Mouse (Mus musculus): ENCODE results near the gene Wnk4. TPM values are rescaled to one million over a fixed set of nuclear protein-coding genes. Genes with fewer than 3 reads are reported as not detected.
A peak's percentile ranks its signal among the peaks of the same experiment; 100 is the strongest.

The Wnk4 gene
- polyA plus RNA-seq, 1 experiment from 2014 or later = 2.4 TPM

GRCm38 (mm10) chr11:101282896-101283295 lies 22.5 kb downstream of the Wnk4 start:
- Histone ChIP-seq H3K36me3 (replicated peaks; ENCODE audit: control insufficient read depth, insufficient read depth, low read depth, low read length) (no peaks in the 10 kb centered on the region), H3K4me2 (ENCODE audit: low read depth, low read length) (no peak overlapping the region), H3K4me1 (ENCODE audit: control insufficient read depth, insufficient read depth, low read length) (no peaks in the 10 kb centered on the region), H3K27me3 (ENCODE audit: control insufficient read depth, insufficient read depth, low read length) (no peaks in the 10 kb centered on the region), H3K4me3 (ENCODE audit: low read depth, low read length) (no peak overlapping the region), H3K9ac (replicated peaks; ENCODE audit: low read length) (no peak overlapping the region), H3K9me3 (replicated peaks; ENCODE audit: control insufficient read depth, low read length) (no peaks in the 10 kb centered on the region), H3K27ac (replicated peaks; ENCODE audit: low read depth, low read length) (no peak overlapping the region)
- ATAC-seq (replicated peaks; ENCODE audit: insufficient number of reproducible peaks, low FRiP score, low TSS enrichment, low read depth) = no peak
- 37% methylated on average over 5 of the region's 5 CpGs for WGBS
- no peak for DNase-seq (ENCODE audit: low spot score)

DNA sequence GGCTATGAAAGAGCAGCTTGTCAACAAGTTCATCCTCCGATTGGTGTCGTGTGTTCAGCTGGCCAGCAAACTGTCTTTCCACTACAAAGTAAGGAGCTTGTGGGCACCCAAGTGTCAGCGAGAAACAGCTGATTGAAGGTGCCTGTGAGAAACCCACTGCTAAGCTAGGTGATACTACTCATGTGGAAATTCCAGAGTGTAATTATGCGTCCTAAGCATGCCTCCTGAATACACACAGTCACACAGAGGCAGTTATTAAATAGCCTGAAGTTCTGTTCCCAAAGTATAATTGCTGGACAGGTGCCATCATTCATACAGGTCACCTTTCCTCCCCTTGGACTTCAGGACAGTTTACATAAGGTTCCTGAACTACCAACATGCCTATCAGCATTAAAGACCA lies 23.4 kb downstream of the Wnk4 start:
- Histone ChIP-seq H3K27ac (replicated peaks; ENCODE audit: low read depth, low read length) (no peak overlapping the region), H3K27me3 (ENCODE audit: control insufficient read depth, insufficient read depth, low read length) (no peaks in the 10 kb centered on the region), H3K36me3 (replicated peaks; ENCODE audit: control insufficient read depth, insufficient read depth, low read depth, low read length) (no peaks in the 10 kb centered on the region), H3K9ac (replicated peaks; ENCODE audit: low read length) (no peak overlapping the region), H3K4me2 (ENCODE audit: low read depth, low read length) (no peak overlapping the region), H3K9me3 (replicated peaks; ENCODE audit: control insufficient read depth, low read length) (no peaks in the 10 kb centered on the region), H3K4me3 (ENCODE audit: low read depth, low read length) (no peak overlapping the region), H3K4me1 (ENCODE audit: control insufficient read depth, insufficient read depth, low read length) (no peaks in the 10 kb centered on the region)
- DNase-seq (ENCODE audit: low spot score) (no peak), ATAC-seq (replicated peaks; ENCODE audit: insufficient number of reproducible peaks, low FRiP score, low TSS enrichment, low read depth) (no peak)
- WGBS = 66% methylated on average over 4 of the region's 4 CpGs

DNA sequence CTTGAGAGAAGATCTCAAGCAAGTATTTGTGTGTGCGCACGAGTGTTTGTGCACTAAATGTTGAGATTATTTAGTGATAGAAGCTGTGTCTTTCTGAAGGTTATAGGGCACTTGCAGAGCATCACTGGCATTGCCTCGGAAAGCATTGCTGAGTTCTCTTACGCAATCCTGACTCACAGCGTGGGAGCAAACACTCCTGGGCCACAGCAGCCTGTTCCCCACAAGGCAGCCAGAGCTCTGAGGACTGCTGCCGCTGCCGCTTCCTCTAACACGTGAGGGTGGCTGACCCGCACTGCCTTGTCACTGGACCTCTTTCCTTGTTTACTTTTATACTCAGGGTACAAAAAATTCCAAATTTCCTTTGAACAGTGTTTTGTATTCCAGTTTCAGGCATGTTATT lies 26.9 kb downstream of the Wnk4 start:
- Histone ChIP-seq H3K4me1 (ENCODE audit: control insufficient read depth, insufficient read depth, low read length) (no peaks in the 10 kb centered on the region), H3K9me3 (replicated peaks; ENCODE audit: control insufficient read depth, low read length) (no peaks in the 10 kb centered on the region), H3K27ac (replicated peaks; ENCODE audit: low read depth, low read length) (no peak overlapping the region), H3K27me3 (ENCODE audit: control insufficient read depth, insufficient read depth, low read length) (no peaks in the 10 kb centered on the region), H3K9ac (replicated peaks; ENCODE audit: low read length) (no peak overlapping the region), H3K4me2 (ENCODE audit: low read depth, low read length) (no peak overlapping the region), H3K36me3 (replicated peaks; ENCODE audit: control insufficient read depth, insufficient read depth, low read depth, low read length) (peaks cover 7% of the 10 kb centered on the region), H3K4me3 (ENCODE audit: low read depth, low read length) (no peak overlapping the region)
- ATAC-seq (replicated peaks; ENCODE audit: insufficient number of reproducible peaks, low FRiP score, low TSS enrichment, low read depth) (no peak), DNase-seq (ENCODE audit: low spot score) (no peak)
- WGBS = 91% methylated on average over 9 of the region's 9 CpGs

DNA sequence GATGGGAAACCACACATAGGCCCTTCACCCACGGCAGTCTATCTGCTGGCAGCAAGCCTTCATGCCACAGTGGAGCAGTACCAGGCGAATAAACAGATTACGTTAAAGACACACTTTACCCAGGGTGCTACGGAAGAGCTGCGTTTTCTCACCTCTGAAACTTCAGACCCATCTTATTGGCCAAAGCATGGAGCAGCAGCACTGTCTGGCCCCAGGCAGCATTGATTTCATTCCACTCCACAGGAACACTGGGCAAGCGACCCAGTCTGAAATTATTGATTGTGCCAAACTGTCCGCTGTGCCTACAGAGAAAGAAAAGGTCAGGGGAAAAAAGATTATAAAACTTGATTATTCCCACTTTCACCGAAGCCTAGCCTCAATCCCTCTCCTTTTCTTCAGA lies 30.9 kb downstream of the Wnk4 start:
- Histone ChIP-seq H3K27me3 (ENCODE audit: control insufficient read depth, insufficient read depth, low read length) (no peaks in the 10 kb centered on the region), H3K4me2 (ENCODE audit: low read depth, low read length) (no peak overlapping the region), H3K9me3 (replicated peaks; ENCODE audit: control insufficient read depth, low read length) (no peaks in the 10 kb centered on the region), H3K4me3 (ENCODE audit: low read depth, low read length) (no peak overlapping the region), H3K9ac (replicated peaks; ENCODE audit: low read length) (no peak overlapping the region), H3K27ac (replicated peaks; ENCODE audit: low read depth, low read length) (no peak overlapping the region), H3K4me1 (ENCODE audit: control insufficient read depth, insufficient read depth, low read length) (no peaks in the 10 kb centered on the region), H3K36me3 (replicated peaks; ENCODE audit: control insufficient read depth, insufficient read depth, low read depth, low read length) (peaks cover 9% of the 10 kb centered on the region)
- ATAC-seq (replicated peaks; ENCODE audit: insufficient number of reproducible peaks, low FRiP score, low TSS enrichment, low read depth) (no peak), DNase-seq (ENCODE audit: low spot score) (no peak)
- 95% methylated on average over 8 of the region's 8 CpGs for WGBS

GRCm38 (mm10) chr11:101295191-101295590 lies 34.8 kb downstream of the Wnk4 start:
- H3K9ac ChIP-seq (replicated peaks; ENCODE audit: low read length) = no peak overlapping the region
- DNase-seq (ENCODE audit: low spot score) = no peak
- no peak overlapping the region for H3K27ac ChIP-seq (replicated peaks; ENCODE audit: low read depth, low read length)
- H3K27me3 ChIP-seq (ENCODE audit: control insufficient read depth, insufficient read depth, low read length) = no peaks in the 10 kb centered on the region
- H3K4me2 ChIP-seq (ENCODE audit: low read depth, low read length) = no peak overlapping the region
- H3K4me3 ChIP-seq (ENCODE audit: low read depth, low read length) = no peak overlapping the region
- peaks cover 7% of the 10 kb centered on the region for H3K36me3 ChIP-seq (replicated peaks; ENCODE audit: control insufficient read depth, insufficient read depth, low read depth, low read length)
- no peaks in the 10 kb centered on the region for H3K4me1 ChIP-seq (ENCODE audit: control insufficient read depth, insufficient read depth, low read length)
- no peak for ATAC-seq (replicated peaks; ENCODE audit: insufficient number of reproducible peaks, low FRiP score, low TSS enrichment, low read depth)
- no peaks in the 10 kb centered on the region for H3K9me3 ChIP-seq (replicated peaks; ENCODE audit: control insufficient read depth, low read length)
- WGBS = 89% methylated on average over 8 of the region's 8 CpGs

- Histone ChIP-seq H3K9ac (replicated peaks; ENCODE audit: low read length) (no peak overlapping the region), H3K27ac (replicated peaks; ENCODE audit: low read depth, low read length) (no peak overlapping the region), H3K4me2 (ENCODE audit: low read depth, low read length) (peak overlapping the region; percentile 91), H3K9me3 (replicated peaks; ENCODE audit: control insufficient read depth, low read length) (no peaks in the 10 kb centered on the region), H3K27me3 (ENCODE audit: control insufficient read depth, insufficient read depth, low read length) (no peaks in the 10 kb centered on the region), H3K36me3 (replicated peaks; ENCODE audit: control insufficient read depth, insufficient read depth, low read depth, low read length) (no peaks in the 10 kb centered on the region), H3K4me1 (ENCODE audit: control insufficient read depth, insufficient read depth, low read length) (peaks cover 3% of the 10 kb centered on the region; the same call in 1 of the 2 replicates), H3K4me3 (ENCODE audit: low read depth, low read length) (no peak overlapping the region)
- DNase-seq (ENCODE audit: low spot score) (no peak), ATAC-seq (replicated peaks; ENCODE audit: insufficient number of reproducible peaks, low FRiP score, low TSS enrichment, low read depth) (no peak)
- WGBS = 62% methylated on average over 7 of the region's 7 CpGs
Observed at GRCm38 (mm10) chr11:101300881-101301280, 40.5 kb downstream of the Wnk4 start.

GRCm38 (mm10) chr11:101301299-101302003 lies 41.1 kb downstream of the Wnk4 start:
- H3K9ac ChIP-seq (replicated peaks; ENCODE audit: low read length) = peak overlapping the region; percentile 57
- DNase-seq (ENCODE audit: low spot score) (no peak), ATAC-seq (replicated peaks; ENCODE audit: insufficient number of reproducible peaks, low FRiP score, low TSS enrichment, low read depth) (0 out of 2 replicates have a peak, but pooled peaks have one; percentile 18)
- H3K27ac ChIP-seq (replicated peaks; ENCODE audit: low read depth, low read length) = no peak overlapping the region
- WGBS = 14% methylated on average over 26 of the region's 26 CpGs
- H3K27me3 ChIP-seq (ENCODE audit: control insufficient read depth, insufficient read depth, low read length) = no peaks in the 10 kb centered on the region
- peaks cover 3% of the 10 kb centered on the region; the same call in 1 of the 2 replicates for H3K4me1 ChIP-seq (ENCODE audit: control insufficient read depth, insufficient read depth, low read length)
- H3K36me3 ChIP-seq (replicated peaks; ENCODE audit: control insufficient read depth, insufficient read depth, low read depth, low read length) = no peaks in the 10 kb centered on the region
- no peaks in the 10 kb centered on the region for H3K9me3 ChIP-seq (replicated peaks; ENCODE audit: control insufficient read depth, low read length)
- peak overlapping the region; percentile 57 for H3K4me3 ChIP-seq (ENCODE audit: low read depth, low read length)
- H3K4me2 ChIP-seq (ENCODE audit: low read depth, low read length) = peak overlapping the region; percentile 91

DNA sequence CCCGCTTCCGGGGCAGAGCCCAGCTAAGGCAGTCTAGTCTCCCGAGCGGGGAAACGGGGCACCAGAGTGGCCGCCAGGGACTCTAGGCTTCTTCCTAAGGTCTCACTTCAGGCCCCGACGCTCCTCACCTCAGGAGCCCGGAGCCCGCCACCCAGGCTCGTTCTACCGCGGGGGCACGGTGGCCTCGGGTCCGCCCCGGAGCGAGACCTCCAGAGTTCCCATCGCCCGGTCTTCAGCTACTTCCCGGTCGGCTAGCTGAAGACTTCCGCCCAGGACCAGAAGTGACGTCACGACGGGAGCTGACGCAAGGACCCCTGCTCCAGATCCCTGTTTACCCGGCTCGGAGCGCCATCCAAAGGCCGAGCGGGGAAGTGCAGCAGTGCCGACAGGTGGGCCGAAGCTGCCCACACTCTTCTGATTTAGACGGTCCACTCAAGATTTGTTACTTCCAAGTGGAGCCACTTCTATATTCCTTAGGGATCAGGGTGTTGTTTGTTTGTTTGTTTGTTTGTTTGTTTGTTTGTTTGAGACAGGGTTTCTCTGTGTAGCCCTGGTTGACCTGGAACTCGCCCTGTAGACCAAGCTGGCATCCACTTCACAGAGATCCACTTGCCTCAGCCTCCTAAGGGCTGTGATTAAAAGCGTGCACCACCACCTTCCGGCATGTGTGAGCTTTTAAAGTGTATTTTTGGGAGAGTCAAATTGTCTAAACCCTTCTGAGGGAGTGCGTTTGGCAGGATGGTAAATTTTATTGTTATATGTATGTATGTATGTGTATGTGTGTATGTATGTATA lies 41.8 kb downstream of the Wnk4 start, which contains the start of gene Becn1:
Gene Becn1 (minus strand): TSS at position 283 of the 795 bp plus-strand sequence.
- WGBS = 6% methylated on average over 39 of the region's 39 CpGs

More for the DNA sequence above, 41.8 kb downstream of the Wnk4 start, which contains the start of gene Becn1:
- H3K27me3 ChIP-seq (ENCODE audit: control insufficient read depth, insufficient read depth, low read length) = no peaks in the 10 kb centered on the region
- DNase-seq (ENCODE audit: low spot score) (peak; percentile 97), ATAC-seq (replicated peaks; ENCODE audit: insufficient number of reproducible peaks, low FRiP score, low TSS enrichment, low read depth) (peak; percentile 90)
- no peaks in the 10 kb centered on the region for H3K36me3 ChIP-seq (replicated peaks; ENCODE audit: control insufficient read depth, insufficient read depth, low read depth, low read length)
- H3K27ac ChIP-seq (replicated peaks; ENCODE audit: low read depth, low read length) = no peak within 1 kb of the TSS
- no peaks in the 10 kb centered on the region for H3K9me3 ChIP-seq (replicated peaks; ENCODE audit: control insufficient read depth, low read length)
- peak within 1 kb of the TSS; percentile 57 for H3K9ac ChIP-seq (replicated peaks; ENCODE audit: low read length)
- H3K4me3 ChIP-seq (ENCODE audit: low read depth, low read length) = peak within 1 kb of the TSS; percentile 57
- peak within 1 kb of the TSS; percentile 91 for H3K4me2 ChIP-seq (ENCODE audit: low read depth, low read length)
- peaks cover 3% of the 10 kb centered on the region; the same call in 1 of the 2 replicates for H3K4me1 ChIP-seq (ENCODE audit: control insufficient read depth, insufficient read depth, low read length)
